Mouse (Mus musculus): ENCODE results near the gene Auts2. TPM values are rescaled to one million over a fixed set of nuclear protein-coding genes. Genes with fewer than 3 reads are reported as not detected.

The Auts2 gene
- polyA plus RNA-seq, 1 experiment from 2014 or later: 69.8 TPM

DNA sequence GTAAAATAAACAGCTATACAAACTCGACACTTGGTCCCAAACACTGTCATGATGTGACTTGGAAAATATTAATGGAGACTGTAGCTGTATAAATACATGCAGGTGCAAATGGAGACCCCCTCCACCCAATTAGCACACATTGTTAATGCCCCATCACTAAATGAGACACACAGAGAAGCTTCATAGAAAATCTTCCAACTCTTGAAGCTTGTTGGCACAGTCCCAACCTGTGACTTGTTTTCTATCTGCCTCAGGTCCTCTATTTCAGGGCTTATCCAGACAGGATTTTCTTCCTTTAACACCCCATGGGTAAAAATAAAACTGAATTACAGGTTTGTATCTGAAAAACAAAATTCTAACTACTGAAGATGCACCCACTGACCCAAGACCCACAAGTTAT, 272.2 kb downstream of the Auts2 start:
- Histone ChIP-seq H3K9ac (no peak overlapping the region), H3K4me2 (no peak overlapping the region), H3K27me3 (0 out of 2 replicates have a peak, but pooled peaks cover 5% of the 10 kb centered on the region), H3K9me3 (no peaks in the 10 kb centered on the region), H3K4me1 (peaks cover 38% of the 10 kb centered on the region), H3K27ac (no peak overlapping the region), H3K36me3 (no peaks in the 10 kb centered on the region), H3K4me3 (no peak overlapping the region)
- 79% methylated on average over 1 of the region's 1 CpGs for WGBS
- no peak for ATAC-seq (ENCODE audit: insufficient number of reproducible peaks, insufficient read depth, low FRiP score, low TSS enrichment, low read depth)

DNA sequence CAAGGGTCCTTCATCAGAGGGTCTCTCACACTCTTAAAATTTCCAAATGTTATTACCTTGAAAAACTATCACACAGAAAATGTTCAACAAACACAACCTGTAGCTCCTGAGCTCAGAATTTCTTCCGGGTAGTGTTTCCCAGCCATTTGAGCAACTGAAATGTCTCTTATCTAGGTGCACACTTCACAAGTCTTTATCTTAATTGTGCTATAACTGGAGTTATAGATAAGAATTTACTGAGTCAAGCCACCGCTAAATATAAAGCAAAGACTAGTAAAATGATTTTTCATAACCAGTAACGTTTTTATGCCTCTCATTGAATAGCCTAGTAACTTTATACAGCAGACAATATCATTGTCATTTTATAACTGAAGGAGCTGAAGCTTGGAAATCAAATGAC, 273.1 kb downstream of the Auts2 start:
- ATAC-seq (ENCODE audit: insufficient number of reproducible peaks, insufficient read depth, low FRiP score, low TSS enrichment, low read depth): no peak
- Histone ChIP-seq H3K27ac (no peak overlapping the region), H3K27me3 (0 out of 2 replicates have a peak, but pooled peaks cover 5% of the 10 kb centered on the region), H3K9ac (no peak overlapping the region), H3K4me2 (no peak overlapping the region), H3K4me1 (peaks cover 44% of the 10 kb centered on the region), H3K36me3 (no peaks in the 10 kb centered on the region), H3K4me3 (no peak overlapping the region), H3K9me3 (no peaks in the 10 kb centered on the region)
- WGBS: 82% methylated on average over 3 of the region's 3 CpGs

DNA sequence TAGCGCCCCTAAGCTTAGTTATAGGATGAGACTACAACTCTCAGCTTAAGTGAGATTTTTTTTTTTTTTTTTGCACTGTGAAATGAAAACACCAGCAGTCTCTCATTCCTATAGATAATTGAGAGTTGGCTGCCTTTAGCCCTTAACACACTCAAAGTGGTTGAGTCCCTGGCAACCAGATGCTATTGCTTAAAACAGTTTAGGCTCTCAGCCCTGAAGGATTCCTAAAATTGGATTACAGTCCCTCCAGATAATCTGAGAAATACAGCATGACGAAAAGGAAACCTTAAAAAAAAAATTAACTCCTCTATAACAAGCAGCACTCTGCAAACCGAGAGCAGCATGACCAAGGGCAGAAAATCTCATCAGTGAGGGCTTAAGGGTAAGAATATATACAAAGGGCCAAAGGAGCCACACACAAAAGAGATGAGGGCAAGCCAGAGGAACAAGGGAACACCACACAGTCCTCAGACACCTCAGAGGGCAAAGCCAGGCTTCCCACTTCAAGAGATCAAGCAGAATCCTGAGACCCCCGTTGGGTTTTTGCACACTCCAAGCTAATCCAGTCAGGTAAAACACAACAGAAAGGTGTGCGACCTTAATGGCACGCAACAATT, 274.7 kb downstream of the Auts2 start:
- WGBS: 38% methylated on average over 6 of the region's 6 CpGs
- no peaks in the 10 kb centered on the region for H3K36me3 ChIP-seq
- H3K27ac ChIP-seq: no peak overlapping the region
- H3K4me3 ChIP-seq: no peak overlapping the region
- no peaks in the 10 kb centered on the region for H3K9me3 ChIP-seq
- ATAC-seq (ENCODE audit: insufficient number of reproducible peaks, insufficient read depth, low FRiP score, low TSS enrichment, low read depth): no peak
- 0 out of 2 replicates have a peak, but pooled peaks cover 5% of the 10 kb centered on the region for H3K27me3 ChIP-seq
- H3K4me2 ChIP-seq: no peak overlapping the region; the same call in 1 of the 2 replicates
- H3K9ac ChIP-seq: no peak overlapping the region
- H3K4me1 ChIP-seq: peaks cover 53% of the 10 kb centered on the region

DNA sequence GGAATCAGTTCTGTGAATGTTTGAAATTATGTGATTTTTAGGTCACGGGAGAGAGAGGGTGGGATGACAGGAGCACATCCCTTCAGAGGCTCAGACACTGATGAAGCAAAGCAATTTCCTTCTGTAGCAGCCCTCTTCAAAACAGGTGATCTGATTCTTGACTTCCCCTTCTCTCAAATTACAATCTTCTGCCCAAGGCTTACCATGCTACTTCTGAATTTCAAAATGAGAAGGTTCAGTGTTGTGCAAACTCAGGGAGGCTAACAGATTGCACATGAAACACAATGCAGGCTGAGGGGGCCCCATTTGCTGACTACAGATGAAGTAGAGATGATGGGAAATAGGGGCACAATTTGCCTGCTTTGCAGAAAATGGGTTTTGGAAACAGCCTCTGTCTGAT, 278.1 kb downstream of the Auts2 start:
- ATAC-seq (ENCODE audit: insufficient number of reproducible peaks, insufficient read depth, low FRiP score, low TSS enrichment, low read depth): no peak
- Histone ChIP-seq H3K27me3 (no peaks in the 10 kb centered on the region), H3K4me2 (no peak overlapping the region), H3K9me3 (no peaks in the 10 kb centered on the region), H3K4me3 (no peak overlapping the region), H3K9ac (no peak overlapping the region), H3K27ac (no peak overlapping the region), H3K4me1 (peaks cover 35% of the 10 kb centered on the region), H3K36me3 (no peaks in the 10 kb centered on the region)
- 0% methylated on average over 1 of the region's 1 CpGs for WGBS

DNA sequence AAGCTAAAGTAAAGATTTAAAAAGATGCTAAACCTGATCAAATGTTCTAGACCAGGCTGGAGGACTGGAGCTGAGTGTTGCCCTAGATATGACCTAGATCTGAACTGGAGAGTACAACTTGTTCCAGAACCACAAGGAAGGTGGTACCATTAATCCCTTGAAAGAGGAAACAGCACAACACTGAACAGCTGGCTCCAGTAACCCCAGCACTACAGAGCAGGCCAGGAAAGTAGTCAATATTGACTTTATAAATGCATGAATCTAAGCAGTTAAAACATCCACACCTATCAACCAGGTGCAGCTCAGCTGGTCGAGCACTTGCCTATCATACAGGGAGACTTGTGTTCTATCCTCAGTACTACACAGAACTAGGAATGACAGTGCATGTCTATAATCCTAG, 281.4 kb downstream of the Auts2 start:
- Histone ChIP-seq H3K27me3 (no peaks in the 10 kb centered on the region), H3K36me3 (0 out of 2 replicates have a peak, but pooled peaks cover 7% of the 10 kb centered on the region), H3K27ac (no peak overlapping the region), H3K4me3 (no peak overlapping the region), H3K4me2 (no peak overlapping the region), H3K9me3 (no peaks in the 10 kb centered on the region), H3K4me1 (peaks cover 20% of the 10 kb centered on the region), H3K9ac (no peak overlapping the region)
- ATAC-seq (ENCODE audit: insufficient number of reproducible peaks, insufficient read depth, low FRiP score, low TSS enrichment, low read depth): no peak
- WGBS: 86% methylated on average over 1 of the region's 1 CpGs

DNA sequence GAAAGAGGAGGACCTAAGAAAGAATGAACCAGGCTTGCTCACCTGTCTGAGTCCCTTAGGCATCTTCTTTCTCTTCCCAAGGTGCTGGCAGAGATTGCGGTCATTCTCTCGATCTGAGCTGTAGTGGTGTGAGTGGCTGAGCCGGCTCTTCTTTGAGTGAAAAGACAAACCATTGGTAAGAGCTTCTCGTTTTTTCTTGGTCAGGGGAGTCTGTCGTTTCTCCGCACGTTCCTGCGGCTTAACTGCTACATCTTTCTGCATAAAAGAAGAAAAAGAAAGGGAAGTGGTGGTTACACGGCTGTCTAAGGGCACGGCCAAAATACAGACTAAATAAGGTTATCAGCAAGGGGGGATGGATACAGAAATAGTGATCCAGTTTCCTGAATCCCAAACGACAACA, 284.3 kb downstream of the Auts2 start:
- no peak for ATAC-seq (ENCODE audit: insufficient number of reproducible peaks, insufficient read depth, low FRiP score, low TSS enrichment, low read depth)
- Histone ChIP-seq H3K4me3 (no peak overlapping the region), H3K27ac (no peak overlapping the region), H3K9me3 (no peaks in the 10 kb centered on the region), H3K9ac (no peak overlapping the region), H3K4me1 (peaks cover 3% of the 10 kb centered on the region; the same call in 1 of the 2 replicates), H3K27me3 (no peaks in the 10 kb centered on the region), H3K36me3 (0 out of 2 replicates have a peak, but pooled peaks cover 7% of the 10 kb centered on the region), H3K4me2 (no peak overlapping the region)
- 85% methylated on average over 11 of the region's 11 CpGs for whole genome bisulfite sequencing

DNA sequence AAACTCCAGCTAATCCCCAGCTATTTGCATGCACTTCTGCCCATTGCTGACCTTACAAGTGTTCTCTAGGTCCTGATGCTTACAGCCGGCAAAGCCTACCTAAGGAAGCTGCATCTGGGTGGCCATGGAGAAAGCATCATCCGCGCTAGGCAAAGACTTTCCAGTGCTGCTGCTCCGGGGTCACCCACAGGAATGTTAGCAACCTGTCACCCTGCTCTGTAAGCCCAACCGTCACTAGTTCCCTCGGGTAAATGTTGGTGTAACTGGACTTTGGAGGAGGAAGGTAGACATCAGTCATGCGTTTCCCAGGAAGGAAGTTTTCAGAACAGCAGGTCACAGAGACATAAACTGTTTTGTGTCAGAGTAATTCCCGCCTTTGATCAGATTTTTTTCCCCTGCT, 287.6 kb downstream of the Auts2 start:
- no peaks in the 10 kb centered on the region for H3K9me3 ChIP-seq
- no peak overlapping the region for H3K27ac ChIP-seq
- no peak overlapping the region for H3K4me2 ChIP-seq
- 66% methylated on average over 8 of the region's 8 CpGs for WGBS
- H3K36me3 ChIP-seq: 0 out of 2 replicates have a peak, but pooled peaks cover 7% of the 10 kb centered on the region
- H3K27me3 ChIP-seq: no peaks in the 10 kb centered on the region
- 0 out of 2 replicates have a peak, but pooled peaks cover 5% of the 10 kb centered on the region for H3K4me1 ChIP-seq
- H3K4me3 ChIP-seq: no peak overlapping the region
- H3K9ac ChIP-seq: no peak overlapping the region
- ATAC-seq (ENCODE audit: insufficient number of reproducible peaks, insufficient read depth, low FRiP score, low TSS enrichment, low read depth): no peak

DNA sequence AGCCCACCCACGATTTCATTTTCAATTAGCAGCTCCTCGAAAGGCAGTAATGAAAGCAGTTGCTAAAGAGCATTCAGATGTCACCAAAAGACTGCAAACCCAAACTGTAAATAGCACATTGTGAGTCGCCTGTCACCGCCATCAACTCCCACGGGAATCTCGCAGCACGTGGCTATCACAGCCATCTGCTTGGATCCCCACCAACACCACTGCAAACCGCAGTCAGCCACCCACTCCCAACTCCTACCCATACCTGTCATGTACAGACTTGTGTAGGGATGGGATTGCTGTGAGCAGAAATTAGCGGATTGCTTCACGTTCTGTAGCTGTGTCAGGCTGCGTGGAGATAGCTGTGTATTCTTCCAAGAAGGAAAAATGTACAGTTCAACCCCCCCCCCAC, 293.6 kb downstream of the Auts2 start:
- WGBS: 73% methylated on average over 11 of the region's 11 CpGs
- Histone ChIP-seq H3K36me3 (no peaks in the 10 kb centered on the region), H3K27me3 (no peaks in the 10 kb centered on the region), H3K9ac (no peak overlapping the region), H3K4me2 (no peak overlapping the region), H3K4me1 (peaks cover 6% of the 10 kb centered on the region; the same call in 1 of the 2 replicates), H3K27ac (no peak overlapping the region), H3K4me3 (no peak overlapping the region), H3K9me3 (no peaks in the 10 kb centered on the region)
- ATAC-seq (ENCODE audit: insufficient number of reproducible peaks, insufficient read depth, low FRiP score, low TSS enrichment, low read depth): no peak

DNA sequence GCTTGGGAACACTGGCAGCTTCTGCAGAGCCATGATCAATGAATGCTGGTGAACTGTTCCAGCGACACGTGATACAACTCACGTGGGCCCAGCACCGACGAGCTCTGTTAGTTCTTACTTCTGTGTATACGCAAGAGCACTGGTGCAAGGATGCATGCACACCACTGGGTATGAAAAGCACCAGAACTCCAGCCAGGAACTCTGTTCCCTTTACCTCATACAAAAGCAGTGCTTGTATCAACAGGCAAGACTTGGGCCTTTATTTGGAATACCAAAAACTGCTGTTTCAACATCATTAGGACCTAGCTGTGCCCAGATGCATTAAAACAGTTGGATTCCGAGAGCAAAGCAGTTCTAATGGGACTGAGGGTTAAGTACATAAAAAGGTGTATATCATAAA, 295.1 kb downstream of the Auts2 start:
- H3K27ac ChIP-seq: no peak overlapping the region
- H3K4me2 ChIP-seq: no peak overlapping the region
- ATAC-seq (ENCODE audit: insufficient number of reproducible peaks, insufficient read depth, low FRiP score, low TSS enrichment, low read depth): no peak
- H3K9me3 ChIP-seq: no peaks in the 10 kb centered on the region
- H3K4me3 ChIP-seq: no peak overlapping the region
- no peaks in the 10 kb centered on the region for H3K27me3 ChIP-seq
- H3K4me1 ChIP-seq: peaks cover 6% of the 10 kb centered on the region; the same call in 1 of the 2 replicates
- WGBS: 67% methylated on average over 7 of the region's 7 CpGs
- no peak overlapping the region for H3K9ac ChIP-seq
- H3K36me3 ChIP-seq: no peaks in the 10 kb centered on the region

DNA sequence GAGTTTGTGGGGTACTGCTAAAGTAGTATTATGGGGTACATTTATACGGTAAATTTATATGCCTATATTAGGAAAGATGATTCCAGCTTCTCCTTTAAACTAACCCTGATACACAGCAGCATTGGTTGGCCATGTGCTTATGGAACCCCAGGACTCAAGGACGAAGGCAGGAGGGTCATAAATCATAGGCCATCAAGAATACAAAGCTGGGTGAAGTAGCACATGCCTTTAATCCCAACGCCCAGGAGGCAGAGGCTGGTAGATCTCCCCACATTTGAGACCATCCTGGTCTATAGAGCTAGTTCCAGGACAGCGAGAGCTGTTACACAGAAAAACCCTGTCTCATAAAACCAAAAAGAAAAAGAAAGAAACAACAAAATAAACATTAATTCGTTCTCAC, 307.7 kb downstream of the Auts2 start:
- Histone ChIP-seq H3K9me3 (no peaks in the 10 kb centered on the region), H3K36me3 (no peaks in the 10 kb centered on the region), H3K4me2 (no peak overlapping the region), H3K9ac (no peak overlapping the region), H3K4me3 (no peak overlapping the region), H3K27me3 (no peaks in the 10 kb centered on the region), H3K4me1 (peaks cover 19% of the 10 kb centered on the region), H3K27ac (no peak overlapping the region)
- ATAC-seq (ENCODE audit: insufficient number of reproducible peaks, insufficient read depth, low FRiP score, low TSS enrichment, low read depth): no peak
- WGBS: 78% methylated on average over 5 of the region's 5 CpGs

DNA sequence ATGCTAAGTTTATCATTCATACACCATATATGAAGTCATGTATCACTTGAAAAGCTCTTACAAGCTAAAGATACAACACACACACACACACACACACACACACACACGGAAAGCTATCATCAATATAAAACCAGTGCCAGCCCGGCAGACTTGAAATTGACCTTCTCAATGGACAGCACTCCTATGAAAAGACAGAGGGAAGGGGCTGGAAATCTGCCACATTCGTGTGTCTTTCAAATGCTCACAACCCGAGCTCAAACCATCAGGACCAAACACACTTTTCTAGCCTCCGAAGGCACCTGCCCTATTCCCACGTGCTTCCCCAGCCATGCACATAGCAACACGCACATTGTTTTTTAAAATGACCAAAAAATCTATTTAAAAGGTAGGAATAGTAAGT, 308.7 kb downstream of the Auts2 start:
- Histone ChIP-seq H3K4me3 (no peak overlapping the region), H3K27ac (no peak overlapping the region), H3K9ac (no peak overlapping the region), H3K27me3 (no peaks in the 10 kb centered on the region), H3K9me3 (no peaks in the 10 kb centered on the region), H3K4me2 (no peak overlapping the region), H3K36me3 (no peaks in the 10 kb centered on the region), H3K4me1 (peaks cover 25% of the 10 kb centered on the region)
- no peak for ATAC-seq (ENCODE audit: insufficient number of reproducible peaks, insufficient read depth, low FRiP score, low TSS enrichment, low read depth)
- 82% methylated on average over 7 of the region's 7 CpGs for WGBS

DNA sequence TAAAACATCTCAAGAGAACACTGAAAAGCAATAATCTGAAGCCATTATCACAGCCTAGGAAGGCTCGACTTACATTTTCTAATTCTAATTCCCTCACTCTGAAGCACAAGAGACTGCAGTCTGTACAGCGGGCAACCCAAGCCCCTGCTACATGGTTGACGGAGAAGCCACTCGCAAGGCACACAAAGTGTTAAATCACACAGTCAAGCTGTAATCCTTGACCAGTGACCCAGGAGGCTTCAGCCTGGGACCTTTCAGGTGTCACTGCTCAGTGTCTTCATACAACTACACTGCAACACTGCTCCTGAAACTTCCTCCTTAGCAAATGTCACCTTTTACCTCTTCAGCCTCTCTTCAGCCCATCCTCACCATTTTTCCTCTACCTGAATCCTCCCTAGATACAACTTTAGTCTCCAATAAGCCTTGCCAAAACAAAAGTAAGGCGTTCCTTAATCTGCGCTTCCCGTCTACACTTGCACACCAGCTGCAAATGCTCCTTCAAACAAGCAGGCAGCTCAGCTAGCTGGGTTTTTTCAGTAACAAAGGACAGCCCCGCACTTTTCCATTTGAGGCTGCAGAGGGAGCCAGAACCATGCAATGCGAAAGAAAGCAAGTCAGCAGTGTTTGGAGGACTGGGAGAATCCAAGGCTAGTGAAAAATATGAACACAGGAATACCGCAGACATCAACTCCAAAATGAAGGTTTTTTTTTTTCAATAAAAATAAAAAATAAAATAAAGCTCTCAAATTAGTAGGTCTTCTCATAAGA, 311.7 kb downstream of the Auts2 start:
- no peaks in the 10 kb centered on the region for H3K27me3 ChIP-seq
- no peaks in the 10 kb centered on the region for H3K36me3 ChIP-seq
- no peak for ATAC-seq (ENCODE audit: insufficient number of reproducible peaks, insufficient read depth, low FRiP score, low TSS enrichment, low read depth)
- no peak overlapping the region for H3K4me2 ChIP-seq
- H3K9me3 ChIP-seq: no peaks in the 10 kb centered on the region
- H3K27ac ChIP-seq: no peak overlapping the region
- 31% methylated on average over 10 of the region's 10 CpGs for WGBS
- peaks cover 27% of the 10 kb centered on the region for H3K4me1 ChIP-seq
- no peak overlapping the region for H3K4me3 ChIP-seq
- H3K9ac ChIP-seq: no peak overlapping the region
